Mouse (Mus musculus) CH12F3 (cell line): ENCODE results near the gene Camk1d.

Experiments used
- in situ Hi-C: fragments of 300-500 bp; cut with MboI; formaldehyde crosslinking; loops from 2 replicates; pipeline ENCODE4 v1.14.3; 2020; ENCODE audit warnings: low sequenced_read_pairs

Gene Camk1d

GRCm38 (mm10) chr2:5714211-5715053 lies at the start of gene Camk1d:
Gene Camk1d, minus strand, starts transcription at chr2:5714515.
- in situ Hi-C loops, result loop anchor here (10.0 kb wide), 1 partner anchor 90 kb away; no protein-coding TSS in a partner anchor

GRCm38 (mm10) chr2:5762031-5762430 lies 47.7 kb upstream of the Camk1d start:
- in situ Hi-C loops, result no loop called here

GRCm38 (mm10) chr2:5760479-5761008 lies 46.2 kb upstream of the Camk1d start:
- in situ Hi-C loops, result no loop called here

- in situ Hi-C loops, result no loop called here
These were observed 44.3 kb upstream of the Camk1d start for GRCm38 (mm10) chr2:5758569-5758968.

GRCm38 (mm10) chr2:5750872-5751271 lies 36.6 kb upstream of the Camk1d start:
- in situ Hi-C loops, result no loop called here

- in situ Hi-C loops, result no loop called here
These were observed 34.9 kb upstream of the Camk1d start for GRCm38 (mm10) chr2:5749210-5749609.

GRCm38 (mm10) chr2:5747545-5748043 lies 33.3 kb upstream of the Camk1d start:
- in situ Hi-C loops, result no loop called here

- in situ Hi-C loops, result no loop called here
These were observed 32.2 kb upstream of the Camk1d start for GRCm38 (mm10) chr2:5746529-5746928.

GRCm38 (mm10) chr2:5743886-5744285 lies 29.6 kb upstream of the Camk1d start:
- in situ Hi-C loops, result no loop called here

GRCm38 (mm10) chr2:5740913-5741312 lies 26.6 kb upstream of the Camk1d start:
- in situ Hi-C loops, result no loop called here

- in situ Hi-C loops, result no loop called here
These were observed 21.6 kb upstream of the Camk1d start for GRCm38 (mm10) chr2:5735881-5736280.

- in situ Hi-C loops, result no loop called here
These were observed 19.2 kb upstream of the Camk1d start for GRCm38 (mm10) chr2:5733300-5734085.

GRCm38 (mm10) chr2:5732047-5732446 lies 17.7 kb upstream of the Camk1d start:
- in situ Hi-C loops, result no loop called here

- in situ Hi-C loops, result no loop called here
These were observed 16.1 kb upstream of the Camk1d start for GRCm38 (mm10) chr2:5730364-5730792.

GRCm38 (mm10) chr2:5729931-5730330 lies 15.6 kb upstream of the Camk1d start:
- in situ Hi-C loops, result no loop called here

- in situ Hi-C loops, result no loop called here
These were observed 10.8 kb upstream of the Camk1d start for GRCm38 (mm10) chr2:5725028-5725701.

- in situ Hi-C loops, result loop anchor here (10.0 kb wide), 1 partner anchor 87 kb away; no protein-coding TSS in a partner anchor
These were observed 3.4 kb upstream of the Camk1d start for GRCm38 (mm10) chr2:5717675-5718074.

- in situ Hi-C loops, result loop anchor here (10.0 kb wide), 1 partner anchor 89 kb away; no protein-coding TSS in a partner anchor
These were observed 1.2 kb upstream of the Camk1d start for GRCm38 (mm10) chr2:5715544-5715943.

GRCm38 (mm10) chr2:5715054-5715410 lies 717 bp upstream of the Camk1d start:
- in situ Hi-C loops, result loop anchor here (10.0 kb wide), 1 partner anchor 90 kb away; no protein-coding TSS in a partner anchor
